In the genomic region with DNA sequence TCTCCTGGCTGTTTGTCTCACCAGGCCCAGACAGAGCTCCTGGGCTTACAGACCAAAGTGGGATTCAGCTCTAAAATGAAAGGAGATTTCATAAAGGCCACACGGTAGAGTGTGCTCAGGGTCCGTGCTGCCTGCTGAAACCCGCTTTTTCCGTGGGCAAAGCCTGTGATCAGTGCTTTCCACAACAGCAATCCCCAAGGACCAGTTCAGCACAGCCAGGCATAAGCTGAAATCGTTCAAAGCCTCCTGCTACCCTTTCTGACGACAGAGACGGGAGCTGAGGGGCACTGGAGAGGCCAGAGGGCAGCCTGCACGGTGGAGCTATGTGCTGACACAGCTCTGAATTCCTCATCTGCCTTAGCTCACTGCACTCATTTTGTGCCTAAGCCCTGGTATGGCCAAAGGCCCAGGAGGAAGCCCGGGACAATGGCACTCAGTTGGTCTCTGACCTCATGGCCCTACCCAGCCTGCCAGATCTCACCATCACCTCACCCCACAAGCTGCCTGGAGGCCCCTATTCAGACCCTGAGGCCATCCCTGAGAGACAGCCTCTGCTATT, we compare ENCODE assay signal across 13 mouse cellular contexts. TPM values are rescaled to one million over a fixed set of nuclear protein-coding genes. Genes with fewer than 3 reads are reported as not detected.
A peak's percentile ranks its signal among the peaks of the same experiment; 100 is the strongest.
DNase-seq lines count a peak whose midpoint lies in the region; ATAC-seq and TF ChIP-seq lines count a peak whose summit lies in the region.
"Had no signal": no experiment of that assay in that cellular context is flagged by ENCODE, and none has a peak within 500 bp of the region (broad histone marks: within the 10 kb centered on the region; RNA-seq: fewer than 3 reads in every experiment).

No protein-coding gene starts in this region.

- no peaks in the 10 kb centered on the region for H3K9me3 ChIP-seq in hindbrain, embryonic 11.5 days (ENCODE audit: control insufficient read depth, low read length)
- H3K9me3 ChIP-seq in hindbrain, embryonic 12.5 days (replicated peaks): no peaks in the 10 kb centered on the region
- no peaks in the 10 kb centered on the region for H3K9me3 ChIP-seq in heart, embryonic 16.5 days (replicated peaks; ENCODE audit: control insufficient read depth, low read length)
- no peaks in the 10 kb centered on the region for H3K9me3 ChIP-seq in limb, embryonic 10.5 days (replicated peaks)
- H3K9me3 ChIP-seq: G1E; liver, embryonic 15.5 days had no signal

- 0 out of 2 replicates have a peak overlapping the region, but pooled peaks have one; percentile 23 for H3K9ac ChIP-seq in hindbrain, embryonic 11.5 days (ENCODE audit: low read depth, low read length)
- H3K9ac ChIP-seq in hindbrain, embryonic 12.5 days: no peak overlapping the region
- H3K9ac ChIP-seq in heart, embryonic 16.5 days (ENCODE audit: low read length): no peak overlapping the region
- H3K9ac ChIP-seq: liver, embryonic 15.5 days had no signal

- no peaks in the 10 kb centered on the region for H3K27me3 ChIP-seq in hindbrain, embryonic 11.5 days (ENCODE audit: control insufficient read depth, insufficient read depth, low read length)
- peaks cover 9% of the 10 kb centered on the region for H3K27me3 ChIP-seq in hindbrain, embryonic 12.5 days
- no peaks in the 10 kb centered on the region for H3K27me3 ChIP-seq in heart, embryonic 16.5 days (ENCODE audit: control insufficient read depth, insufficient read depth, low read length)
- H3K27me3 ChIP-seq in limb, embryonic 10.5 days (ENCODE audit: low read depth, poor library complexity, severe bottlenecking): 0 out of 2 replicates have a peak, but pooled peaks cover 3% of the 10 kb centered on the region

- 0 out of 2 replicates have a peak, but pooled peaks have one; percentile 56 for ATAC-seq in hindbrain, embryonic 11.5 days (ENCODE audit: low FRiP score)
- ATAC-seq in hindbrain, embryonic 12.5 days (ENCODE audit: low FRiP score): no peak
- ATAC-seq in heart, embryonic 16.5 days (replicated peaks; ENCODE audit: extremely low read depth, insufficient read depth, low FRiP score): peak; percentile 53
- no peak for ATAC-seq in megakaryocyte-erythroid progenitor cell, adult 5-6 weeks (replicated peaks; ENCODE audit: low FRiP score, low TSS enrichment, poor library complexity, severe bottlenecking)
- no peak for ATAC-seq in monocyte, adult 5-6 weeks (replicated peaks; ENCODE audit: insufficient number of reproducible peaks, low FRiP score, low TSS enrichment, poor library complexity, severe bottlenecking)

- no peak overlapping the region for H3K4me2 ChIP-seq in hindbrain, embryonic 11.5 days (replicated peaks; ENCODE audit: low read depth, low read length)
- no peak overlapping the region for H3K4me2 ChIP-seq in hindbrain, embryonic 12.5 days (replicated peaks)
- no peak overlapping the region for H3K4me2 ChIP-seq in heart, embryonic 16.5 days (ENCODE audit: low read depth, low read length)
- H3K4me2 ChIP-seq: liver, embryonic 15.5 days had no signal

- H3K36me3 ChIP-seq in hindbrain, embryonic 11.5 days (ENCODE audit: control insufficient read depth, insufficient read depth, low read length): no peaks in the 10 kb centered on the region
- no peaks in the 10 kb centered on the region for H3K36me3 ChIP-seq in hindbrain, embryonic 12.5 days
- H3K36me3 ChIP-seq in heart, embryonic 16.5 days (ENCODE audit: control insufficient read depth, insufficient read depth): no peaks in the 10 kb centered on the region
- H3K36me3 ChIP-seq in limb, embryonic 10.5 days: no peaks in the 10 kb centered on the region
- H3K36me3 ChIP-seq: G1E; liver, embryonic 15.5 days had no signal

- no peak overlapping the region for H3K4me3 ChIP-seq in hindbrain, embryonic 11.5 days (ENCODE audit: low read depth, low read length)
- no peak overlapping the region for H3K4me3 ChIP-seq in hindbrain, embryonic 12.5 days
- H3K4me3 ChIP-seq in heart, embryonic 16.5 days (ENCODE audit: low read length): no peak overlapping the region
- no peak overlapping the region for H3K4me3 ChIP-seq in limb, embryonic 10.5 days
- H3K4me3 ChIP-seq: liver, embryonic 15.5 days had no signal

- 20% methylated on average over 9 of the region's 9 CpGs for WGBS in hindbrain, embryonic 11.5 days
- 23% methylated on average over 9 of the region's 9 CpGs for WGBS in hindbrain, embryonic 12.5 days
- 30% methylated on average over 9 of the region's 9 CpGs for WGBS in heart, embryonic 16.5 days
- 37% methylated on average over 9 of the region's 9 CpGs for WGBS in limb, embryonic 10.5 days

- no peak for TF ChIP-seq POLR2A in brain, embryonic 14.5 days (IDR thresholded peaks at IDR 0.05; ENCODE audit: borderline replicate concordance, extremely low read depth, insufficient read depth, insufficient read length, poor library complexity, severe bottlenecking)

- H3K27ac ChIP-seq in hindbrain, embryonic 11.5 days (ENCODE audit: low read depth, low read length): peak overlapping the region; percentile 30; the same call in 1 of the 2 replicates
- no peak overlapping the region for H3K27ac ChIP-seq in hindbrain, embryonic 12.5 days
- no peak overlapping the region for H3K27ac ChIP-seq in heart, embryonic 16.5 days (ENCODE audit: low read length)
- H3K27ac ChIP-seq in limb, embryonic 10.5 days: peak overlapping the region; percentile 73
- H3K27ac ChIP-seq: liver, embryonic 15.5 days had no signal

- no peak for TF ChIP-seq CTCF in brain, embryonic 14.5 days (IDR thresholded peaks at IDR 0.05; ENCODE audit: borderline replicate concordance, extremely low read depth, insufficient read depth, insufficient read length)

- 0 out of 2 replicates have a peak, but pooled peaks cover 6% of the 10 kb centered on the region for H3K4me1 ChIP-seq in hindbrain, embryonic 11.5 days (replicated peaks; ENCODE audit: control insufficient read depth, insufficient read depth, low read length)
- H3K4me1 ChIP-seq in hindbrain, embryonic 12.5 days: peaks cover 20% of the 10 kb centered on the region
- H3K4me1 ChIP-seq in heart, embryonic 16.5 days (ENCODE audit: control insufficient read depth, insufficient read depth, low read length): peaks cover 10% of the 10 kb centered on the region
- peaks cover 56% of the 10 kb centered on the region for H3K4me1 ChIP-seq in limb, embryonic 10.5 days
- H3K4me1 ChIP-seq: liver, embryonic 15.5 days had no signal

- peak; percentile 45 for DNase-seq in hindbrain, embryonic 11.5 days (ENCODE audit: low spot score)
- DNase-seq in brain, embryonic 14.5 days (ENCODE audit: low read depth): peak; percentile 22
- DNase-seq in limb, embryonic 10.5 days (ENCODE audit: low spot score): no peak
- no peak for DNase-seq in urinary bladder, postnatal 36 days (ENCODE audit: low spot score in 2 of 2)
- DNase-seq: adrenal gland, adult 2 months; cerebellum, postnatal 14 days; layer of hippocampus, adult 9-11 months had no signal

RNA-seq across cellular contexts. Expression of gene Kcnj12, which starts 10.5 kb away (rescaled TPM):
- polyA plus RNA-seq in hindbrain, embryonic 11.5 days (2014; fragmentation: Nextera tagmentation; extraction: Ambion mirVana): 1.7 and 3.3 TPM in 2 replicates
- 2.7 and 3.2 TPM in 2 replicates for polyA plus RNA-seq in hindbrain, embryonic 12.5 days (2016; fragmentation: Nextera tagmentation; extraction: Ambion mirVana)
- 4.4 and 7.3 TPM in 2 replicates for polyA plus RNA-seq in brain, embryonic 14.5 days (2012; rRNA removed)
- 5.7 and 5.9 TPM in 2 replicates for polyA plus RNA-seq in heart, embryonic 16.5 days (2015; fragmentation: Nextera tagmentation; extraction: Ambion mirVana)
- polyA plus RNA-seq in limb, embryonic 10.5 days (2016; fragmentation: Nextera tagmentation; extraction: Ambion mirVana): 0.11 and 0.25 TPM in 2 replicates
- total RNA-seq in megakaryocyte-erythroid progenitor cell, adult 5-6 weeks (2014; fragmentation: Nextera tagmentation): not detected in 2 replicates
- total RNA-seq in megakaryocyte-erythroid progenitor cell, adult 5-6 weeks (2017): not detected in 2 replicates
- not detected in 3 replicates for total RNA-seq in monocyte, adult 5-6 weeks (2017)
- total RNA-seq: G1E had no signal
- polyA plus RNA-seq: G1E; liver, embryonic 15.5 days had no signal

Comparison
In these comparisons a context has a peak if more than half of its experiments do, and no peak if none do; other contexts are left out.
1. ATAC-seq: peak in hindbrain, embryonic 11.5 days (single experiment) and heart, embryonic 16.5 days (single experiment); none in hindbrain, embryonic 12.5 days (single experiment), megakaryocyte-erythroid progenitor cell, adult 5-6 weeks (single experiment) and monocyte, adult 5-6 weeks (single experiment).
2. H3K27ac ChIP-seq: peak in hindbrain, embryonic 11.5 days (single experiment) and limb, embryonic 10.5 days (single experiment); none in hindbrain, embryonic 12.5 days (single experiment) and heart, embryonic 16.5 days (single experiment).
3. DNase-seq: peak in hindbrain, embryonic 11.5 days (single experiment) and brain, embryonic 14.5 days (single experiment); none in limb, embryonic 10.5 days (single experiment) and urinary bladder, postnatal 36 days (0 of 2).